Mouse (Mus musculus) mouse embryonic stem cell (cell line): ENCODE measurements around the gene Rnf10.

Source experiments
- in situ Hi-C, 2 experiments: fragments of 300-500 bp; cut with MboI; formaldehyde crosslinking; loops; 1 replicate in 1 of 2; 3 replicates in 1 of 2; pipeline ENCODE4 v1.14.3; 2019 to 2020; ENCODE audit warnings: low sequenced_read_pairs in 2 of 2, low pct_unique_long_range_greater_than_20kb in 1 of 2, mixed read lengths in 1 of 2; ENCODE audit not compliant: unreplicated experiment in 1 of 2

The Rnf10 gene

DNA sequence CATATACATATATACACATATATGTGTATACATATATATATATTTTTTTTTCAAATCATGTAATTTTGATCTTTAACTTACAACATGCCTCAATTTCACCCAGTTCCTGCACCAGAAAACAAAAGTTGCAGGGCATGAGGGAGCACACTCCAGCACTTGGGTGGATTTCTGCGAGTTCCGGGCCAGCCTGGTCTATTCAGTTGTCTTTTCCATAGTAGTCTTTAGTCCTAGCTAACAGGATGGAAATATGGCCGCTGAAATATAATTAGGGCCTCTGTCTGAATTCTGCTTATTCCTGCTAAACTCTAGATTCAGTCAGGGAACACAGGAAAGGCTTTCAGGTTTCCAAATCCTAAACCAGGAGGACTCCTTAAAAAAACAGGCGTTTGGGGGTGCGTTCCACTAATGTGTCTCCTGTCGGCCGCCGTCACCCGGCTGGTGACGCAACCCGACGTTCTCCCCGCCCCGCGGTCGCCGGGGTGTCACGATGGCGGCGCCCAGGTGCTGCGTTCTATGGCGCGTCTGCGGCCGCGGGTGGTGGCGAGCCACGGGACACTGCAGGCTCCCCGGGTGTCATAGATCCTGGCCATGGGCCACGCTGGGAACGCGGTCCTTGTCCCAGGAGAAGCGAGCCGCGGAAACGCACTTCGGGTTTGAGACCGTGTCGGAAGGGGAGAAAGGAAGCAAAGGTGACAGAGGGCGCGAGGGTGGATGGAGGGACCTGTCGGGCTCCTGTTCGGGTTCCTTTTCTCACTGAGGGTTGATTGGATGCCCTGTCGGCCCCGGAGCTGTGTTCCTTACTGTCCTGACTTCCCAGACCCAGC is 6.7 kb upstream of the Rnf10 start, which contains the start of gene Coq5:
Gene Coq5 (plus strand): TSS at position 441 of the 824 bp plus-strand sequence.
- in situ Hi-C loops: loop anchor here in 1 of 2 experiments (10.0 kb wide), 1 partner anchor 195 kb away; no protein-coding TSS in a partner anchor

DNA sequence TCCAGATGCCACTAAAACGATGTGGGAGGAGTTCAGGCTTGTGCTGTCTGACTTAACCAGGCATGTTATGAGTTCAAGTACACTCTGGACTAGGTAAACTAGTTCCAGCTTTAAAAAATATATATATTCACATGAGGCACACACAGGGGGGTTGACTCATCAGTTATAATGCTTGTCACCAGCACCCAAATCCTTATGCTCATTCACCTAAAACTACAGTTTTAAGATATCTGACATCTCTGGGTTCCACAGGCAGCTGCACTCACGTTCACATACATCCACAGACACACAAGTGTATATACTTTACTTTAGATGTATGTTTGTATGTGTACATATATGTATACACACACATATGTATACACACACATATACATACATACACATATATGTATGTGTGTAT is 6.1 kb upstream of the Rnf10 start:
- in situ Hi-C loops: no loop called here

DNA sequence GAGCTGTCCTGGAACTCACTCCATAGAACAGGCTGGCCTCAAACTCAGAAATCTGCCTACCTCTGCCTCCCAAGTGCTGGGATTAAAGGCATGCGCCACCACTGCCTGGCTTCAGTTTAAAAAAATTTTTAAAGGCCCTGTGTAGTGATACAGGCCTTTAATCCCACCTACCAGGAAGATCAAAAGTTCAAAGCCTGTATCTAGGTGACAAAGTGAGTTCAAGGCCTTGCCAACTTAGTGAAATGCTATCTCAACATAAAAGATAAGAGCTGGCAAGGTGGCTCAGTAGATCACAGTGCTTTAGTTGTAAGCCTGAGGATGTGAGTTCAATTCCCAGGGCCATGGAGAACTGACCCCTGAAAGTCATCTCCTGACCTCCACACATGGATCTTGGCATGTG is 5.4 kb upstream of the Rnf10 start:
- in situ Hi-C loops: no loop called here

DNA sequence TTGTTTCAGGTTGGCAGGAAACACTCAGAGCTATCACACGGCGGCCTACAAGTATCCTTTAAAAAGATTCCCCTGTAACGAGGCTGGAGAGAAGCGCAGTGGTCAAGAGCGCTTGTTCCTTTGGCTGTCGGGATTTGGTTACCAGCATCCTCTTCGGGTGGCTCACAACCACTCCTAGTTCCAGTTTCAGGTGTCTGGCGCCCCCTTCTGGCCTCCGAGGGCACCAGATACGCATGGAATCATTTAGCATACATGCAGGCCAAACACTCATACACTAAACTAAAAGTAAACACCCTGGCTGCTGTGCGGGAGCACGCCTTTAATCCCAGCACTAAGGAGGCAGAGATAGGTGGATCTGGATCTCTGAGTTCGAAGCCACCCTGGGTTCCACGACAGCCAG is 3.3 kb upstream of the Rnf10 start:
- in situ Hi-C loops: no loop called here

DNA sequence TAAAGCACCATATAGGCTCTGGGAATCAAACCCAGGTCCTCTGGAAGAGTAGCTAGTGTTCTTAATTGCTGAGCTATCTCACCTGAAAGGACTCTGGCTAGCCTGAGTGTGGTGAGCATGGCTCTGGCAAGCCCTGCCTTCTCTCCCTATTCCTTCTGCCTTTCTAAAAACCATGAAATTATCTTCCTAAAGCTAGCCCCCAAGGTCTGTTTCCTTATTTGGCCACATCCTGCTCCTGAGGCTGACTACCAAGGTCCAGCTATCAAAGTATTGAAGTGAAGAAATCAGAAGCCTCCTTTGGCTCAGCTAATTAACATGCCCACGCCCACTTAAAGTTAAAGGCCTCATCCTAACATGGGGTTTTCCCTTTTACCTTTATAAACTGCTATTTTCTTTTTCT is 2.1 kb upstream of the Rnf10 start:
- in situ Hi-C loops: no loop called here

DNA sequence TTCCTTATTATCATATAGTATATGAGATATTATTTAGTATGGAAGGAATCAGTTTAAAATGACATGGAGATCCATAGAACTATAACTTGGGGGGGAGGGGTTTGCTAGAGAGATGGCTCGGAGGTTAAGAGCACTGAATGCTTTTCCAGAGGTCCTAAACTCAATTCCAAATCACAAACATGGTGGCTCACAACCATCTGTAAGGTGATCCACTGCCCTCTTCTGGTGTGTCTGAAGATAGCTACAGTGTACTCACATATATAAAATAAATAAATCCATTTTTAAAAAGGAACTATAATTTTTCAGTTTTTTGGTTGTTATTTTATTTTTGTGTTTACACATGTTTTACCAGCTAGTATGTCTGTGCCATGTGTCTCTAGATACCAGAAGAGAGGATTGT is 1.7 kb upstream of the Rnf10 start:
- in situ Hi-C loops: no loop called here

DNA sequence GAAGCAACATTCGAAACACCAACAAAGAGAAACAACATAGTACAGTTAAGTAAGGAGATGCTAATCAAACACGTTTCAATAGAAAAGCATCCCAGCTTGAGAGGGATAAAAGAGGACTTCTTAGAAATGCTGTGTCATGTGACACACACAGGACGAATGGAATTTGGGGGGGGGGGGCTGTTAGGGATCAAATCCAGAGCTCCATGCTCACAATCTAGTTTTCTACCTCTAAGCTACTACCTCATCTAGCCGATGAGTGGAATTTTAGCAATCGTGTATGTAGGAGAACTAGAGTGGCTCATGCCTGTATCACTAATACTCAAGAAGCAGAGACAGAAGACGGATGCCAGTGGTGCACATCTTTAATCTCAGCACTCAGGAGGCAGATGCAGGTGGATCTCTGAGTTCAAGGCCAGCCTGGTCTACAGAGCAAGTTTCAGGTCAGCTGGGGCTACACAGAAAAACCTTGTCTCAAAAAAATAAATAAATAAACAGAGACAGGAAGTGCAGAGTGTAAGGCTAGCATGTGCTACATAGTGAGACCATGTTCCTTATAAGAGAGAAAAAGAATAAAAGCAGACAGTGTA is 944 bp upstream of the Rnf10 start:
- in situ Hi-C loops: no loop called here

DNA sequence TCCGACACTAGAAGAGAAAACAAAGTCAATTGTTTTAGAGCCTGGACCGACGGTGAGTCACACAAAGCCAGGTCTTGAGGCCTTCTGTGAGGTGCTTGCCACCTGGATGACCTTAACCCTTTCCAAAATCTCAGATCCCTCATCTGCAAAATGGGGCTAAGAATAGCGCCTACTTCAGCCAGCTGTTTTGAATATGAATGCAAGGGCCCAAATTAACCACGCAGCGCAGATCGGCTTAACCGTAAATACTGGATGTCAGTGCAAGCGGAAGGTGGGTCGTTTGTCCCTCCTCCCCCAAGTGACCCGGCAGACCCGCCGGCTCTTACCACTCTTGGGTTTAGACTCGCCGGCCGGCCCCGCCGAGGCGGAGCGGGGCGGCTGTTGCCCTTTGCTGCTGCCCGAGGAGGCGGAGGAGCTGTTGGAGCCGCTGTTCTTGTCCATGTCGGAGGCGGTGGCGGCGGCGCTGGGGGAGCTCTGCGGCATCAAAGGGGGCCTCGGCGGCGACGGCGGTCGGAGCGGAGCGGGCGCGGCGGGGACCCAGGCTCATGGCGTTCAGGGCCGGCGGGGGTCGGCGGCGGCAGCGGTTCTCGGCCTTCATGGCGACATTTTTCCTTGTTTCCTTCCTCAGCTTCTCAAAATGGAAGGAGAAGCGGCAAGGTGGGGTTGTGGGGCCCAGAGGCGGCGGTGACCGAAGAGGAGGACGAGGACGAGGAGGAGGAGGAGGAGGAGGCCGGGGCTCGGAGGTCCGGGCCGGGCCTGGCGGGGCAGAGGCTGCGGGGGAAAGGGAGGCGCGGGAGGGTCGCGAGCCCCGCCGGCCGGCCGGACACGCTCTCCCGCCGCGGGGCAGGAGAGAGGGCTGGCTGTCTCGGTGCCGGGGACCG is 527 bp downstream of the Rnf10 start:
- in situ Hi-C loops: no loop called here

DNA sequence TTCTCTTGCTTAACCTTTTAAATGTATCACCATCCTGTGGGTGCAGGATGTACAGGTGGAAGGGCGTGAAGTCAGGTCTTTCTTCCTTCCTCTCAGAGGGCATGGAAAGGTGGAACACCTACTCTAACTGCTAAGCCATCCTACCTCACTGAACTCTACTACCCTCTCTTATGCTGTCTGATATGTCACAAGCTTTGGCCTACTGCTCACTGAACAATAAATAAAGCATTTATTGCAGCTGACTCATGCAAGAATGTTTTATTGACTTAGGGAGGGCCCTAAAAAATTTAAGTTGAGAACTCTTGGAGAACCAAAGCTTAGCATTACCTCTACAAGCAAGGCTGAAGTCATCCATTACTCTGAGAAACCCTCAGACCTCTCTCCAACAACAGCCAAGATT is 2.7 kb downstream of the Rnf10 start:
- in situ Hi-C loops: no loop called here

DNA sequence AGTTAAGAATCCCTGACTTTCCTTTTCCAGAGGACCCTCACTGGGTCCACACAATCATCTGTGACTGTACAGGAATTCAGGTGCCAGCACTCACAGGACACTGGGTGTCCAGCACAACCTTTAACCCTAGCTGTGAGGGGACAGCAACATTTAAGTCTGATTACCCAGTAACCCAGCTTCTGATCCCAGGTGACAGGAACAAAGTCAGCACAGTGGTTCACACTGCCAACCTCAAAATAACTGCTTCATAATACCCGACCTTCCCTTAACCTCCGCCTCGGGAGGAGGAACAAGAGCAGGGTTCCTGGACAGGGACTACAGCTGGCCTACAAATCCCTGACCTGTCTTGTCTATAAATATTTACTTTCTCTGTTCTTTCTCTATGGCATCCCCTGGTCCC is 4.4 kb downstream of the Rnf10 start:
- in situ Hi-C loops: no loop called here

DNA sequence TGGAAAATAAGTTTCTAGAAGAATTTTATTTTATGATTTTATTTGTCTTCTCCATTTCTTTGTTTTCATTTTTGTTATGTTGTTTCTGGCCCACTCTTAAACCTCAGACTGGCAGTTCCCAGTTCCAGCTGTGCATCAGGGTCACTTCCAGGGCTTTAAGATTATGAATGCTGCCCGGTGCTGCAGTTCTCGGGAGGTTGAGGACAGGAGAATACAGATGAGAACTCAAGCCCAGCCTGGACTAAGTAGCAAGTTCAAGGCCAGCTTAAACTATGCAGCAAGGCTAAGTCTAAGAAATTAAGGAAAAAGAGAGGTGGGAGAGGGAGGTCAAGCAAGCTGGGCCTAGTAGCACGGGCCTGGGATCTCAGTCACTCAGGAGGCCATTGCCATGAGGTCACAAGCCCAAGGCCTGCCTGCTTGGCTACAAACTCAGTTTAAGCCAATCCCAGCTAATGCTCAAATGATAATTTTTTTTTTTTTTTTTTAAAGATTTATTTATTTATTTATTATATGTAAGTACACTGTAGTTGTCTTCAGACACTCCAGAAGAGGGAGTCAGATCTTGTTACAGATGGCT is 5.1 kb downstream of the Rnf10 start:
- in situ Hi-C loops: no loop called here

DNA sequence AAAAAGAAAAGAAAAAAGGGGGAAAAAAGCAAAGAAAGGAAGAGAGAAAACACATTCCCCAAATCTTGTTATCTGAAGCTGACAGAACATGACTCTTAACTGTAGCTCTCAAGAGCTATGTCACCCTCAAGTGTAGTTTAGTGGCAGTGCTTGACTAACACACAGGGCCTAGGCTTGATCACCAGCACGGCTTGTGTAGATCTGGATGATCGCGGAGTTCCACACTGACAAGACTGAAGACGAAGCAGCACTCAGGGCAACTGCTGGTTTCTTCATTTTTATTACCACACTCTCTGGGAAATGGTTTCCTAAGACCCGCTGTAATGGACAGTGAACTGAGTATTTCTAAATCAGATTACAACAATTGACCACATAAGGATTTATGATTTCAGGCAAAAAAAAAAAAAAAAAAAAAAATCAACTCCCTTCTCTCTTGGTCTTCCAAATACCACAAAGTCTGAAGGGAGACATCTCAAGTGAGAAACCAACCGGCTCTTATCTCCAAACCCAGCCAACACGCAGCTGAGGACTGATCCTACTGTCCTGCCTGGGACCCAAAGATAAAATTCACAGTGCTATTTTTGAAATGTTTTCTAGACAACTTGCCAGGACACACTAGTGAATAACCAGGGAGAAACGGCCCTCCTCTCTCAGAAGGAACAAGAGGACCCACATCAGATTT is 5.8 kb downstream of the Rnf10 start:
- in situ Hi-C loops: no loop called here

DNA sequence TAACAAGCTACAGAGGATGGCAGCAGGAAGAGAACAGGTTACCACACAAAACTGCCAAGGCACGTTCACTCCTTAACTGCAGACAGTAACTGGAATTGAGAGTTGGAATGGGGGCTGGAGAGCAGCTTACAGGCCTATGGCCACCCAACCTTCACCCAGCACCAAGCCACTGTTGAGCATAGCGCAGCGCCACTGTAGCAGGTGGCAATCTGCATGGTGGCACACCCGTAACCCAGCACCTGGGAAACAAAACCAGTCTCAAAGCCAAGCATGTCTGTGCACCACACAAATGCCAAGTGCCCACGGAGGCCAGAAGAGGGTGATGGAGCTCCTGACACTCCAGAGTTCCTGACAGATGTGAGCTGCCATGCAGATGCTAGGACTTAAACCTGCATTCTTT is 6.4 kb downstream of the Rnf10 start:
- in situ Hi-C loops: no loop called here

DNA sequence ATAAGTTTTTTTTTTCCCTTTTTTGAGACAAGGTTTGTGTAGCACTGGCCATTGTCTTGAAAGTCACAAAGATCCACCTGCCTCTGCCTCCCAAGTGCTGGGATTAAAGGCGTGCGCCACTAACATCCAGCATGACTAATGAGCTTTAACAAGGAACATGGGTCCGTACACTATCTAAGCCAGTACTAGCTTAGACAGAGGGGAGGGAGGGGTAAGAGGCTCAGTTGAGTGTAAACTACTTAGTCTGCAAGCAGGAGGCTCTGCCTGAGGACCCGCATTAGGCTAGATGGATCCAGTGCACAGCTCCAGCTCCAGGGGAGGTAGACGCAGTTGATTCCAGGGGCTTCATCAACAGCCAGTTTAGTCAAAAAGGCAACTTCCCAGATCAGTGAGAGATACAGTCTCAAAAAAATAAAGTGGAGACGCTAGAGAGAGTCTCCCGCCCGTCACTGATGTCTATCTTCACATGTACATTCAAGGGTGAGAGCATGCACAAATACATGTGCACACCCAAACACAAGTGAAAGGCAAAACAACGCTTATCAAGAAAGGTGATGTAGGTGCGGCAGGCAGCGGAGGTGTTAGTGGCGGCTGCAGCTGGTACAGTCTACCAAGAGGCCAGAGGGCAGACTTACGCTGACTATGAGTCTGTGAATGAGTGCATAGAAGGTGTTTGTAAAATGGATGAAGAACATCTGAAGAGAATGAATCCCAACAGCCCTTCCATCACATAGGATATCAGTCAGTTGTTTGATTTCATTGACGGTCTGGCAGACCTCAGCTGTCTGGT is 10.0 kb downstream of the Rnf10 start:
- in situ Hi-C loops: no loop called here

DNA sequence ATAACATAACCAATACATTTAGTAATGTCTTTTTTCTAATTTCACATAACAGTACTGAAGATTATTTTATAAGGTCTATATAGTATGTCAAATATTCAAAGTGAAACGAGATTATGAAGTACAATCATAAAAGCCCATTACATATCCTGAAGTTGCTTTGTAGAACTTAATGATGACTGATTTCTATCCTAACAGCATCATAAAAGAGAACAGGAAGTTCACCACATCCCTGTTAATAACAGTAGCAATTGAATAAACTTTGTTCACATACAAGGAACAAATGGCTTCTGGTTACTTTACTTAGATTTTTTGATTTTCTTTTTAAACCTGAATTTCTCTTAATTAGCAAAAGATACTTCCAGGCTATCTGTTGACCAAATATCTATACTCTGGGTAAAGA is 10.8 kb downstream of the Rnf10 start:
- in situ Hi-C loops: no loop called here

DNA sequence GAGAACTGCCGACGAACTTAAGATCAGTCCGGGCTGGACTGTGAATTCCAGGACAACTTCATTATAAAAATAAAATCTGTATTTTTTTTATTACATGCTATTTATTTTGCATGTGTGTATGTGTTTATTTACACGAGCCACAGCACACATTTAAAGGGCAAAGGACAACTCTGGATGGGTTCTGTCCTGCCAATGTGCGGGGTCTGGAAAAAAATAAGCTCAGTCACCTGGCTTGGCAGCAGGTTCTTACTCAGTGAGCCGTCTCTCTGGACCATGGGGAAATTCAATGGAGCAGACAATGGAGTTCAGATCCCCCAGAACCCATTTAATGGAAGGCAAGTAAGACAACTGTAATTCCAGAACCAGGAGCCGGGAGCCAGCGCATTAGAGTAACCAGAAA is 11.6 kb downstream of the Rnf10 start:
- in situ Hi-C loops: no loop called here

DNA sequence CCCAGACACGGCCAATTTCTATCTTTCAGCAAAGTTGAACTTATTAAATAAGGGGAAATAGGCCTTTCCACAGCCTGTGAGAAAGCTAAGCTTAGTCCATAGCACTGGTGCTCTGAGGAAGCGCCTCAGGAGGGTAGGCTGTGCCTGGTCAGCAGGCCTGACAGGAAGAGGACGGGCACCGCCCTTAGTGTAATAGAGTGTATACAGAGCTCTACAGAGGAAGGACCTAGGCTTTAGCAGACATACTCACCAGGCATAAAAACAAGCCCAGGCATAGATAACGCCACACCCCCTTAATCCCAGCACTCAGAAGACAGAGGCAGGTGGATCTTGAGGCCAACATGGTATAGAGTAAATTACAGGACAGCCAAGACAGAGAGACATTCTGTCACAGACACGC is 12.3 kb downstream of the Rnf10 start:
- in situ Hi-C loops: no loop called here
